Mouse (Mus musculus): ENCODE measurements at regions not wholly inside any gene's neighbourhood (a gene's known extent, or its start where the extent isn't known, plus 50 kb on each side); places are given as distances from the start of the nearest gene placed in this dataset.

DNA sequence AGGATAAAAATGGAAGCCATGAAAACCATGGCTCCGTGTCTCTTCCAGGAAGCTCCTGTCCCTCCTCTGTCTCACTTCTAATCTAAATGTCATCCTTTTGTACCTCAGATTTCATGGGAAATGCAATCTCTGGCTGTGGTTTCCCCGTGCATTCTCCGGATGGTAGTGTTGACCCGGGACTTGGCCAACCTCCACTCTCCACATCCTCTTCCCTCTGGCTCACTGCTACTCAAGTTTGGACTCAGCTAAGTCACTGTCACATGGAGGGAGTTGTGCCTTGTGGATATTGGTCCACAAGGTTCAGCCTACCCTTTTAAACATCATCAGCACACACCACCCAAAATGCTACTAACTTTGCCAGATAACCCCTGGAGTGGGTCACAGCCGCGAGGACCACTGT is 226.4 kb downstream of the Irs2 start:
- no peak for TF ChIP-seq CTCF (IDR thresholded peaks at IDR 0.05; ENCODE audit: low read depth, low read length)
- no peak for TF ChIP-seq POLR2A (IDR thresholded peaks at IDR 0.05; ENCODE audit: insufficient read depth, low read length)
